Mouse (Mus musculus): ENCODE data around the gene Syngr3.

GRCm38 (mm10) chr17:24708646-24709045 lies 18.9 kb upstream of the Syngr3 start:
- TF ChIP-seq POLR2A (IDR thresholded peaks at IDR 0.05; ENCODE audit: control insufficient read depth, low read depth, low read length) (no peak), CTCF (IDR thresholded peaks at IDR 0.05; ENCODE audit: control insufficient read depth, insufficient read depth, insufficient replicate concordance, low read depth, low read length) (no peak)

Measured in testis, adult 2 months (tissue).